Mouse (Mus musculus): ENCODE data around the gene Vmn1r101.
"Not testable (repeated sequence)": the region's sequence is repeated elsewhere in the genome, so short reads cannot be mapped to it uniquely, and the experiment has no call there.

Vmn1r101 gene

GRCm38 (mm10) chr7:20442493-20442892, at the start of gene Vmn1r101:
TSS of gene Vmn1r101 (minus strand) at chr7:20442593.
- not testable (repeated sequence) for DNase-seq

DNA sequence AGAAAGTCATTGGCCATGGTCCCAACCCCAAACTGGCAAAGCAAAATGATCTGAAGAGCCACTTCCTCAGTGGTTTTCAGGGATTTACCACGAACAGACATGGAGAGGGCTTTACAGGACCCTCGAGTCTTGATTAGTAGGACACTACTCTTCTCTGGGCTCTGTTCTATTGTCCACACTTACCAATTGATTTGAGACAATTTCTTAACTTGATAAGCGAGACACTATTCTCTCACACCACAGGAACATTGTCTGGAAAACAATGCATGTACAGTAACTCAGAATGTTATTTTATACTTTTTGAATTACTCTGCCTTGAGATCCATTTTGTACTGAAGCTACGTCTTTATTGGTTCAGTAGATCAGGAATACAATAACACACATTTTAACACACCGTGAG, 32.4 kb upstream of the Vmn1r101 start, which contains the start of gene Gm10670:
Gene Gm10670, minus strand, starts transcription at position 101 of the 400 bp plus-strand sequence.
- DNase-seq: not testable (repeated sequence)

GRCm38 (mm10) chr7:20417642-20418041, 24.8 kb downstream of the Vmn1r101 start, which contains the start of gene Vmn1r100:
TSS of gene Vmn1r100 (plus strand) at chr7:20417942.
- not testable (repeated sequence) for DNase-seq
